Comparison of ENCODE assay signal across 8 mouse cellular contexts in genomic region chr8:88576351-88577142, GRCm38 (mm10). TPM values are rescaled to one million over a fixed set of nuclear protein-coding genes. Genes with fewer than 3 reads are reported as not detected.
A peak's percentile ranks its signal among the peaks of the same experiment; 100 is the strongest.
DNase-seq lines count a peak whose midpoint lies in the region; ATAC-seq and TF ChIP-seq lines count a peak whose summit lies in the region.

No protein-coding gene starts in this region.

- no peak for TF ChIP-seq CTCF in small intestine, adult 2 months (IDR thresholded peaks at IDR 0.05; ENCODE audit: extremely low read depth, insufficient read length, insufficient replicate concordance, low read depth, low read length)

- no peak for TF ChIP-seq POLR2A in small intestine, adult 2 months (IDR thresholded peaks at IDR 0.05; ENCODE audit: low read depth, low read length)

- H3K4me3 ChIP-seq in heart, embryonic 16.5 days (ENCODE audit: low read length), result no peak overlapping the region
- H3K4me3 ChIP-seq in limb, embryonic 15.5 days, result no peak overlapping the region
- H3K4me3 ChIP-seq in small intestine, adult 2 months (ENCODE audit: low read depth, low read length), result no peak overlapping the region

- 48% methylated on average over 10 of the region's 10 CpGs for WGBS in heart, embryonic 16.5 days
- WGBS in limb, embryonic 15.5 days, result 48% methylated on average over 10 of the region's 10 CpGs
- 85% methylated on average over 10 of the region's 10 CpGs for WGBS in small intestine, adult 2 months

- H3K4me2 ChIP-seq in heart, embryonic 16.5 days (ENCODE audit: low read depth, low read length), result no peak overlapping the region
- no peak overlapping the region for H3K4me2 ChIP-seq in limb, embryonic 15.5 days

- H3K27ac ChIP-seq in heart, embryonic 16.5 days (ENCODE audit: low read length), result peak overlapping the region; percentile 89
- peak overlapping the region; percentile 55 for H3K27ac ChIP-seq in limb, embryonic 15.5 days
- peak overlapping the region; percentile 52 for H3K27ac ChIP-seq in small intestine, adult 2 months (ENCODE audit: insufficient read depth, low read depth, low read length)

- peak overlapping the region; percentile 21; the same call in 1 of the 2 replicates for H3K9ac ChIP-seq in heart, embryonic 16.5 days (ENCODE audit: low read length)
- no peak overlapping the region for H3K9ac ChIP-seq in limb, embryonic 15.5 days

- ATAC-seq in heart, embryonic 16.5 days (replicated peaks; ENCODE audit: extremely low read depth, insufficient read depth, low FRiP score), result peak; percentile 56
- 0 out of 2 replicates have a peak, but pooled peaks have one; percentile 8 for ATAC-seq in limb, embryonic 15.5 days (ENCODE audit: insufficient number of reproducible peaks, low FRiP score, low TSS enrichment, low read depth)
- ATAC-seq in erythroblast, adult 5-6 weeks (replicated peaks; ENCODE audit: low FRiP score, poor library complexity, severe bottlenecking), result no peak

- H3K36me3 ChIP-seq in heart, embryonic 16.5 days (ENCODE audit: control insufficient read depth, insufficient read depth), result no peaks in the 10 kb centered on the region
- peaks cover 12% of the 10 kb centered on the region for H3K36me3 ChIP-seq in limb, embryonic 15.5 days
- H3K36me3 ChIP-seq in small intestine, adult 2 months (ENCODE audit: control insufficient read depth, insufficient read depth, low read length), result no peaks in the 10 kb centered on the region

- H3K9me3 ChIP-seq in heart, embryonic 16.5 days (replicated peaks; ENCODE audit: control insufficient read depth, low read length), result no peaks in the 10 kb centered on the region
- no peaks in the 10 kb centered on the region for H3K9me3 ChIP-seq in limb, embryonic 15.5 days

- DNase-seq in frontal cortex, postnatal 36 days (ENCODE audit: low spot score in 2 of 2), result peak; percentile 52 to 58
- DNase-seq in frontal cortex, postnatal 10 days (ENCODE audit: low spot score in 2 of 2), result no peak
- DNase-seq in brain, adult 2 months (ENCODE audit: low read depth, low spot score), result peak; percentile 48
- no peak for DNase-seq in cerebellum, postnatal 4 days (ENCODE audit: low spot score in 2 of 2)

- H3K27me3 ChIP-seq in heart, embryonic 16.5 days (ENCODE audit: control insufficient read depth, insufficient read depth, low read length), result no peaks in the 10 kb centered on the region
- H3K27me3 ChIP-seq in limb, embryonic 15.5 days, result no peaks in the 10 kb centered on the region
- no peaks in the 10 kb centered on the region for H3K27me3 ChIP-seq in small intestine, adult 2 months (ENCODE audit: control insufficient read depth, insufficient read depth, low read length)

- peaks cover 49% of the 10 kb centered on the region for H3K4me1 ChIP-seq in heart, embryonic 16.5 days (ENCODE audit: control insufficient read depth, insufficient read depth, low read length)
- peaks cover 65% of the 10 kb centered on the region for H3K4me1 ChIP-seq in limb, embryonic 15.5 days
- H3K4me1 ChIP-seq in small intestine, adult 2 months (ENCODE audit: control insufficient read depth, insufficient read depth, insufficient read length, low read length), result peaks cover 8% of the 10 kb centered on the region

RNA-seq across cellular contexts. Expression of gene Nkd1, which starts 55.4 kb away (rescaled TPM):
- polyA plus RNA-seq in heart, embryonic 16.5 days (2015; fragmentation: Nextera tagmentation; extraction: Ambion mirVana), result 12.3 and 15.4 TPM in 2 replicates
- 63.5 and 67.2 TPM in 2 replicates for polyA plus RNA-seq in limb, embryonic 15.5 days (2015; fragmentation: Nextera tagmentation; extraction: Ambion mirVana)
- 13.1 and 18.3 TPM in 2 replicates for polyA plus RNA-seq in small intestine, adult 2 months (2012; rRNA removed)
- total RNA-seq in erythroblast, adult 5-6 weeks (2015; ENCODE audit: low replicate concordance), result not detected in 2 replicates
- total RNA-seq in erythroblast, adult 5-6 weeks (2017; ENCODE audit: low replicate concordance), result 0.42 TPM in 1 of 2 replicates, not detected in the other

RNA-seq across cellular contexts. Expression of gene Snx20, which starts 59.4 kb away (rescaled TPM):
- 2.4 and 3.2 TPM in 2 replicates for polyA plus RNA-seq in heart, embryonic 16.5 days (2015; fragmentation: Nextera tagmentation; extraction: Ambion mirVana)
- 2.2 and 2.4 TPM in 2 replicates for polyA plus RNA-seq in limb, embryonic 15.5 days (2015; fragmentation: Nextera tagmentation; extraction: Ambion mirVana)
- polyA plus RNA-seq in small intestine, adult 2 months (2012; rRNA removed), result 67.6 and 210 TPM in 2 replicates
- total RNA-seq in erythroblast, adult 5-6 weeks (2015; ENCODE audit: low replicate concordance), result 12.3 and 14.2 TPM in 2 replicates
- 5.8 and 7.8 TPM in 2 replicates for total RNA-seq in erythroblast, adult 5-6 weeks (2017; ENCODE audit: low replicate concordance)

Comparison
In these comparisons a context has a peak if more than half of its experiments do, and no peak if none do; other contexts are left out.
1. DNase-seq: peak in frontal cortex, postnatal 36 days (2 of 2) and brain, adult 2 months (single experiment); none in frontal cortex, postnatal 10 days (0 of 2) and cerebellum, postnatal 4 days (0 of 2).
2. RNA of gene Snx20, which starts 59.4 kb away (polyA plus RNA-seq): 67.6 to 210 TPM in small intestine, adult 2 months; 2.4 to 3.2 TPM in heart, embryonic 16.5 days and 2.2 to 2.4 TPM in limb, embryonic 15.5 days; every median in the first group is over 10 times any median in the second.
3. Peak in every context shown above with its lines, with median percentiles within 50 percentile points of each other: H3K27ac ChIP-seq.